Mouse (Mus musculus): Measurements from ENCODE around the gene Spata21. TPM values are rescaled to one million over a fixed set of nuclear protein-coding genes. Genes with fewer than 3 reads are reported as not detected.
"Not testable (repeated sequence)": the region's sequence is repeated elsewhere in the genome, so short reads cannot be mapped to it uniquely, and the experiment has no call there.

The Spata21 gene
- total RNA-seq, 2 experiments from 2014 or later, result not detected

GRCm38 (mm10) chr4:141137740-141138139 lies 49.6 kb downstream of the Spata21 start:
- not testable (repeated sequence) for DNase-seq (ENCODE audit: low spot score in 2 of 2)
- peak; percentile 58 for TF ChIP-seq CTCF (conservative IDR thresholded peaks at IDR 0.05)

DNA sequence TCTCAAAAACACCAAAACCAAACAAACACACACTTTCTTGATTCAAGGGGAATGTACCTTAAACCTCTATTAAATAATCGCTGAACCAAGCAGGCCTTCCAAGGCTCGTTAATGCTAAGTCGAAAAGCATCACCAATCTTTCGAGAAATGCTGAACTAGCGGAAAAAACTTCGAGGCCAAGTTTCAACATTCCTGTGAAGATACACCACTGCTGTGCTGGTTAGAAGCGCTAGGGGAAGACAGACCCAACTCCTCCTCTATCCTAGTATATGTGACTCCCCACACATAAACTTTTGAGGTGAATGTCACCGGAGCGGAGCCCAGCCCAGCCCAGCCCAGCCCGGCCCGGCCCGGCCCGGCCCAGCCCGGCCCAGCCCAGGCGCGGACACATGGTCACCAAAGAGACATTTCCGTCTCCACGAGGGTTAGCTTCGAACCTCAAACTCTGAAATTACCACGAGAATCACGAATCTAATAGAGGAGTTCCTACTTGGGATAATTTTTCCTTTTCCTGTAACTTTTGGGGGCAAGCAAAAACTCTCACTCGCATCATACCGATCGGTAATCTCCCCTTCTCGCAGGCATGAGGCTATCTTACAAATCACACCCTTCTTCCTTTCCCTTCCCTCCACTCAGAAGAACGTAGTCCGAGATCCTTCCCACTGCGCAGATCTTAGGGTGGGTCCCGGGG lies 50.4 kb downstream of the Spata21 start:
- DNase-seq (ENCODE audit: low spot score in 2 of 2), result no peak
- Histone ChIP-seq H3K27ac (peak overlapping the region; percentile 99), H3K4me3 (peak overlapping the region; percentile 83)
- TF ChIP-seq CTCF (conservative IDR thresholded peaks at IDR 0.05), result no peak; the same call in 1 of the 2 replicates

More at GRCm38 (mm10) chr4:141137740-141138139, 49.6 kb downstream of the Spata21 start:
- H3K27ac ChIP-seq, H3K4me3 ChIP-seq: not testable (repeated sequence)

- TF ChIP-seq CTCF (conservative IDR thresholded peaks at IDR 0.05), result no peak
- peak; percentile 98 to 99 for DNase-seq (ENCODE audit: low spot score in 2 of 2)
- H3K27ac ChIP-seq, result peak within 1 kb of the TSS; percentile 99
Observed at GRCm38 (mm10) chr4:141139116-141139970, 51.2 kb downstream of the Spata21 start, which contains the start of gene Szrd1. Szrd1 (minus strand) TSS chr4:141139775.

DNA sequence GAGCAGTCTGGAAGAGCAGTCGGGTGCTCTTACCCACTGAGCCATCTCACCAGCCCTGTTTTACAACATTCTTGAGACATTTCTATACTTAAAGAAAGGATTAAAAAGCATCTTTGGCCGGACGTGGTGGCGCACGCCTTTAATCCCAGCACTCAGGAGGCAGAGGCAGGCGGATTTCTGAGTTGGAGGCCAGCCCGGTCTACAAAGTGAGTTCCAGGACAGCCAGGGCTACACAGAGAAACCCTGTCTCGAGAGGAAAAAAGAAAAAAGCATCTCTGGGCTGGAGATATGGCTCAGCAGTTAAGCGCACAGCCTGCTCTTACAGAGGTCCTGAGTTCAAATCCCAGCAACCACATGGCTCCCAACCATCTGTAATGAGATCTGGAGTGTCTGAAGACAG lies 52.2 kb downstream of the Spata21 start:
- DNase-seq (ENCODE audit: low spot score in 2 of 2); H3K27ac ChIP-seq; H3K4me3 ChIP-seq: not testable (repeated sequence)

More at GRCm38 (mm10) chr4:141139116-141139970, 51.2 kb downstream of the Spata21 start, which contains the start of gene Szrd1:
- peak within 1 kb of the TSS; percentile 83 for H3K4me3 ChIP-seq

DNA sequence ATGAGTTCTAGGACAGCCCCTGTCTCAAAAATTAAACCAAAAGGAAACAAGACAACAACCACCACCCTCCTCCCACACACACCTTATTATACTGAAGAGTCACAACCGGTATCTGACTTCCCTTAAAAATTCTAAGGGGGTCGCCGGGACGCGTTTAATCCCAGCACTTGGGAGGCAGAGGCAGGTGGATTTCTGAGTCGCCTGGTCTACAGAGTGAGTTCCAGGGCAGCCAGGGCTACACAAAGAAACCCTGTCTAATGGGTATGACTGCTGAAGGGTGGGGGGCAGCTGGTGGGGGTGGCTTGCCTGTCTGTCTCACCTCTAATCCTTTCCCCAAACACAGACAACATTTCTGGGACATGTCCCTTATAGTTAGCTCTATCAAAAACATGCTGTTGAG lies 52.8 kb downstream of the Spata21 start:
- H3K4me3 ChIP-seq, result no peak overlapping the region
- no peak for TF ChIP-seq CTCF (conservative IDR thresholded peaks at IDR 0.05)
- DNase-seq (ENCODE audit: low spot score in 2 of 2), result no peak
- no peak overlapping the region for H3K27ac ChIP-seq

DNA sequence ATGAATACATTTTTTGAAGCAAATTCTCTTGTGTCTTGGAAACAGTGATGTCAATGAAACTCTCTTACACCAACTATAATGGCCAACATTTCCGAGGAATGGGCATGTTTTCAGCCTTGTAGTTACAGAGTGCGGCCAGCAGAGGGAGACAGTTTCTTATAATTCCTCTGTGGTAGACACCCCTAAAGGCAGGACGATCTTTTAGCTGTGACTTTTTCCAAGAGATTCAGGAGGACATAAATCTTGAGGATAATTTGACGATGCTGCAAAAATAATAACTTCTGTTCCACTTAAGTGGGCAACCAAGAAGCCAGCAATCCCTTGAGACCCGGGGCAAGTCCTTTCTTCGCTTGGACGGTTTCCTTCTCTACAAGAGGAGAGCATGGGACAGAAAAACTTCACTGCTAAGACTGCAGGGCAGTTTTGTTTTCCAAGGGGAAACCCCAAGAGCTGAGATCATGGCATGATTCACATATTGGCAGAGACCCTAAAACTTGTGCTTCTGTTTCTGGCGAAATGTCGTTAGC lies 54.2 kb downstream of the Spata21 start:
- peak; percentile 76 to 78 for DNase-seq (ENCODE audit: low spot score in 2 of 2)
- Histone ChIP-seq H3K27ac (no peak overlapping the region), H3K4me3 (no peak overlapping the region)
- TF ChIP-seq CTCF (conservative IDR thresholded peaks at IDR 0.05), result peak; percentile 99

DNA sequence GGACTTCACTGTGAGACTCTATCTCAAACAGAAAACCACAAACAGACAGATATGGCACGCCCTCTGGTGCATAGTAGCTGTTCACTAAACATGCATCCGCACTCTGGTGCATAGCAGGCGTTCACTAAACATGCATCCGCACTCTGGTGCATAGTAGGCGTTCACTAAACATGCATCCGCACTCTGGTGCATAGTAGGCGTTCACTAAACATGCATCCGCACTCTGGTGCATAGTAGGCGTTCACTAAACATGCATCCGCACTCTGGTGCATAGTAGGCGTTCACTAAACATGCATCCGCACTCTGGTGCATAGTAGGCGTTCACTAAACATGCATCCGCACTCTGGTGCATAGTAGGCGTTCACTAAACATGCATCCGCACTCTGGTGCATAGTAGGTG lies 57.0 kb downstream of the Spata21 start:
- not testable (repeated sequence) for H3K27ac ChIP-seq; H3K4me3 ChIP-seq; DNase-seq (ENCODE audit: low spot score in 2 of 2)

- H3K27ac ChIP-seq, result no peak overlapping the region
- no peak overlapping the region for H3K4me3 ChIP-seq
- no peak for DNase-seq (ENCODE audit: low spot score in 2 of 2)
- TF ChIP-seq CTCF (conservative IDR thresholded peaks at IDR 0.05), result peak; percentile 11
Observed at GRCm38 (mm10) chr4:141146491-141147033, 58.4 kb downstream of the Spata21 start.

DNA sequence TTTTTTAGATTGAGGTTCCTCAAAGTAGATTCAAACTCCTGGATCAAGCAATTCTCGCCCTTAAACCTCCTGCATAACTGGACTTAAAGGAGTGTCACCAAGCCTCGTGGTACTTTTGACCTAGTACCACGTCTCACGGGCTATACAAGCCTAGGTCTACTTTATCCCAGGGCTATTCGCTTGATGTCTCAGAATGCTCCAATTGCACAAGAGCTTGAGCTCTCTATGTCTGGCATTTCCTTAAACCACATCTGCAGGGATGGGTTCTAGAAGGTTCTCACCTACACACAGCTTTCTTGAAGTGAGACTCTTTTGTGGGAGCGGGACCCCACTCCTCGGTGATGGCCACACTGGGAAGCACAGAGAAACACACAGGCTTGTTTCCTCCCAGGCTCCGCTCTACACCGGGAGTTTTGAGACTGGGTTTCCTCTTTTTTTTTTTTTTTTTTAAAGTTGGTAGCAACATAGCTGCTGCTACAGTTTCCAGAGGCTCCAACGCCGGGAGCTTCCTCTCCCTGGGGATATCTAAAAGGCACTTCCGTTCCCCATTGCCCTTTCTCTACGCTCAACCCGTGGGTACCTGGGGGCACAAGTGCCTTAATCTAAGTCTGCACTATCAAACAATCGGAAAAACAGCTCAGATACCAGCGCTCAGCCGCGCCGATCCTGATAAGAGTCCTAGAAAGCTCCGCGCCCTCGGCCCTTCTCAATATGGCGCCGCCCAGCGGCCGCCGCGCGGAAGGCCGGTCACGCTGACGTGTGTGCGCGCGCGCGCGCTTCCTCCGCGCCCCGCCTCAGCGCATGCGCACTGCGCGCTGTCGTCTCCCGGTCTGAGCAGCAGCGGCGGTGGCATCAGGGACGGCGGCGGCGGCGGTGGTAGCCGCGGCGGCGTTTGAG lies 59.2 kb downstream of the Spata21 start, which contains the start of gene Fbxo42:
Gene Fbxo42, plus strand, starts transcription at position 802 of the 897 bp plus-strand sequence.
- peak; percentile 90 to 95 for DNase-seq (ENCODE audit: low spot score in 2 of 2)
- Histone ChIP-seq H3K4me3 (peak within 1 kb of the TSS; percentile 94), H3K27ac (peak within 1 kb of the TSS; percentile 94)
- peak; percentile 89 for TF ChIP-seq CTCF (conservative IDR thresholded peaks at IDR 0.05)

DNA sequence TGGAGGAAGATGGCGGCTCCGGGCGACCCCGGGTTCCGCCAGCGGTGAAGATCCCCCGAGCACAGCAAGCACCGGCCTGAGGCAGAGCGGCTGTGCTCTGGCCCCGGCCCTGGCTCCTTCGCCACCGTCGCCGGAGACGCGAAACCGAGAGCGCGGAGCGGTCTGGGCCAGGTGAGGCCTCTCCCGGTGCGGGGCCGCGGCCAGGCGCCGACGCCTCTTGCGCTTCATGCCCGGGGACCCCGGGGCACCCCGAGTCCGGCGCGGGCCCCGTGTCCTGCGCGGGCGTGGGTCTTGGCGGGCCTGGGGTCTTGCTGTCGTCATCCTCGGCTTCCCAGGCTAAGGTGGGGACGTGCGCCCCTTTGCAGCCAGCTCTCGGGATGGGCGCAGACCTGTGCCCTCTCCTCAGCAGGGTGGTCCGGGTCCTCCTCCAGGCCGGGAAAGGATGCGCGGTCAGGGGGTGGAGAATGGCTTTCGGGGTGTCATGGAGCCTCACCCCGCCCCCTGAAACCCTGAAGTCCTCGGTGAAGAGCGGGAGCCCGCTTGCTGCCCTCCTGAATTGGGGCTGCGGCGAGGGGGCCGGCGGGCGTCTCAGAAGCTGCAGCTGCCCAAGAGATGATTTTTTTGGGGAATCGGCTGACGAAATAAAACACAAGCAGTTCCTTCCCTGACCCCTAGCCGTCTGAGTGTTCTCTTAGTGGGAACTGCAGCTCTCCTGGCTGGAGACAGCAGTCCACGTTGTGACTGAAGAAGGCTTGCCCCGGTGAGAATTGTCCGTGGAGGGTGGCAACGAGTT lies 60.1 kb downstream of the Spata21 start:
- no peak for DNase-seq (ENCODE audit: low spot score in 2 of 2)
- TF ChIP-seq CTCF (conservative IDR thresholded peaks at IDR 0.05), result peak; percentile 46
- H3K4me3 ChIP-seq, result peak overlapping the region; percentile 94
- H3K27ac ChIP-seq, result peak overlapping the region; percentile 94

DNA sequence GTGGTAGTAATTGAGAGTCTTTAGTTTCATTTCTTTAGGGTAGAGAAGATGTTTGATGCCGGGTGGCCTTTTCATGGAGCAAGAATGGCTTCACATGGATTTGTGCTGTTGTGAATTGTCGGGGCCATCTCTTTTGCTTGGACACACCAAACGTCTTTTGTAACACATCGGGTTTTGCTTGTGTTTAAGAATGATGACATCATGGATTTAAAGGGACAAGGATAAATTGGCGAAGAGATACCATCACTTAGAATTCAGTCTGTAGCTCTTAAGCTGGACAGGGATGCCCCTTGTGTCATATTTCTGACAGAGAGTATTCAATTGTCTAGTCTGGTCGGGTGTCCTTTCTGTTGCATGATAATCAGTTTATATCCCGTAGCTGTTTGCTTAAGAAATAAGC lies 61.0 kb downstream of the Spata21 start:
- DNase-seq (ENCODE audit: low spot score in 2 of 2), result no peak
- Histone ChIP-seq H3K27ac (no peak overlapping the region), H3K4me3 (peak overlapping the region; percentile 94)
- TF ChIP-seq CTCF (conservative IDR thresholded peaks at IDR 0.05), result no peak
